ENCODE assay signal across 9 mouse cellular contexts in genomic region chr5:122636958-122637357, GRCm38 (mm10). TPM values are rescaled to one million over a fixed set of nuclear protein-coding genes. Genes with fewer than 3 reads are reported as not detected.
DNase-seq lines count a peak whose midpoint lies in the region; ATAC-seq lines count a peak whose summit lies in the region.
"Had no signal": no experiment of that assay in that cellular context is flagged by ENCODE, and none has a peak within 500 bp of the region (broad histone marks: within the 10 kb centered on the region; RNA-seq: fewer than 3 reads in every experiment).

No protein-coding gene starts in this region.

- H3K4me3 ChIP-seq in brown adipose tissue, adult 24 weeks (ENCODE audit: insufficient read depth, low read depth, low read length) = peak overlapping the region; percentile 25; the same call in 1 of the 2 replicates
- peak overlapping the region; percentile 21; the same call in 1 of the 2 replicates for H3K4me3 ChIP-seq in hindbrain, embryonic 15.5 days
- peak overlapping the region; percentile 39 for H3K4me3 ChIP-seq in midbrain, embryonic 10.5 days

- H3K4me2 ChIP-seq in hindbrain, embryonic 15.5 days = peak overlapping the region; percentile 50

- no peaks in the 10 kb centered on the region for H3K27me3 ChIP-seq in hindbrain, embryonic 15.5 days
- no peaks in the 10 kb centered on the region for H3K27me3 ChIP-seq in midbrain, embryonic 10.5 days (ENCODE audit: low read depth, poor library complexity, severe bottlenecking)

- no peaks in the 10 kb centered on the region for H3K36me3 ChIP-seq in hindbrain, embryonic 15.5 days
- H3K36me3 ChIP-seq in midbrain, embryonic 10.5 days = no peaks in the 10 kb centered on the region

- no peaks in the 10 kb centered on the region for H3K9me3 ChIP-seq in hindbrain, embryonic 15.5 days
- no peaks in the 10 kb centered on the region for H3K9me3 ChIP-seq in midbrain, embryonic 10.5 days (replicated peaks)

- no peak for ATAC-seq in hindbrain, embryonic 15.5 days (ENCODE audit: low FRiP score, low read depth)

- no peak overlapping the region for H3K9ac ChIP-seq in hindbrain, embryonic 15.5 days

- WGBS in hindbrain, embryonic 15.5 days = 40% methylated on average over 16 of the region's 16 CpGs
- WGBS in midbrain, embryonic 10.5 days = 44% methylated on average over 16 of the region's 16 CpGs

- no peak overlapping the region for H3K27ac ChIP-seq in brown adipose tissue, adult 24 weeks (replicated peaks; ENCODE audit: low read depth, low read length)
- H3K27ac ChIP-seq in hindbrain, embryonic 15.5 days (replicated peaks) = no peak overlapping the region
- no peak overlapping the region for H3K27ac ChIP-seq in midbrain, embryonic 10.5 days (replicated peaks)
- H3K27ac ChIP-seq: macrophage had no signal

- DNase-seq in cerebellum, postnatal 14 days = peak; percentile 32 to 36
- DNase-seq in cerebellum, adult 11-12 months = no peak
- peak; percentile 24 for DNase-seq in midbrain, embryonic 10.5 days (ENCODE audit: low spot score)
- no peak for DNase-seq in layer of hippocampus, adult 8-10 months (ENCODE audit: low spot score in 2 of 2)
- DNase-seq in adrenal gland, postnatal 10 days = no peak
- DNase-seq in left cerebral cortex, adult 11 months (ENCODE audit: low spot score) = no peak

- H3K4me1 ChIP-seq in brown adipose tissue, adult 24 weeks (ENCODE audit: control insufficient read depth, insufficient read depth, insufficient read length, low read length) = no peaks in the 10 kb centered on the region
- H3K4me1 ChIP-seq in hindbrain, embryonic 15.5 days (replicated peaks) = peaks cover 4% of the 10 kb centered on the region; the same call in 1 of the 2 replicates
- peaks cover 19% of the 10 kb centered on the region for H3K4me1 ChIP-seq in midbrain, embryonic 10.5 days

RNA-seq across cellular contexts. Expression of gene P2rx7, which starts 6.8 kb away (rescaled TPM):
- 1.5 and 1.6 TPM in 2 replicates for polyA plus RNA-seq in brown adipose tissue, adult 24 weeks (2012; ENCODE audit: insufficient read depth, insufficient read length, missing spikeins)
- 5.7 and 6.1 TPM in 2 replicates for polyA plus RNA-seq in hindbrain, embryonic 15.5 days (2015; fragmentation: Nextera tagmentation; extraction: Ambion mirVana)
- polyA plus RNA-seq in midbrain, embryonic 10.5 days (2016; fragmentation: Nextera tagmentation; extraction: Ambion mirVana) = 0.63 and 1.0 TPM in 2 replicates
- total RNA-seq in layer of hippocampus, adult 8-10 months (2022) = 10 to 100 TPM; 10.3 to 16.4 (median 13.1) TPM
- 1 to 10 TPM; 3.2 to 5.1 TPM for total RNA-seq in adrenal gland, postnatal 10 days (2021)

RNA-seq across cellular contexts. Expression of gene Ift81, which starts 22.6 kb away (rescaled TPM):
- 23.3 and 26.5 TPM in 2 replicates for polyA plus RNA-seq in brown adipose tissue, adult 24 weeks (2012; ENCODE audit: insufficient read depth, insufficient read length, missing spikeins)
- polyA plus RNA-seq in hindbrain, embryonic 15.5 days (2015; fragmentation: Nextera tagmentation; extraction: Ambion mirVana) = 52.9 and 68.5 TPM in 2 replicates
- polyA plus RNA-seq in midbrain, embryonic 10.5 days (2016; fragmentation: Nextera tagmentation; extraction: Ambion mirVana) = 51.4 and 54.1 TPM in 2 replicates
- total RNA-seq in layer of hippocampus, adult 8-10 months (2022) = 10 to 100 TPM; 40.2 to 59.2 (median 48.5) TPM
- 10 to 100 TPM; 19.0 to 20.4 TPM for total RNA-seq in adrenal gland, postnatal 10 days (2021)

Comparison
In these comparisons a context has a peak if more than half of its experiments do, and no peak if none do; other contexts are left out.
1. DNase-seq: peak in cerebellum, postnatal 14 days (2 of 2) and midbrain, embryonic 10.5 days (single experiment); none in cerebellum, adult 11-12 months (single experiment), layer of hippocampus, adult 8-10 months (0 of 2), adrenal gland, postnatal 10 days (single experiment) and left cerebral cortex, adult 11 months (single experiment).
2. Peak in every context shown above with its lines, with median percentiles within 50 percentile points of each other: H3K4me3 ChIP-seq.